Mouse (Mus musculus) hindlimb bud, embryonic 11.5 days (tissue): Measurements from ENCODE around the gene Rbm33.

Source experiments
- DNase-seq: peaks from one replicate; pipeline ENCODE4 v3.0.0-alpha.2; 2012; ENCODE audit warnings: low read depth, low spot score; ENCODE audit errors: extremely low spot score

Gene Rbm33

GRCm38 (mm10) chr5:28402756-28403155, 85.8 kb downstream of the Rbm33 start:
- DNase-seq: no peak

GRCm38 (mm10) chr5:28406662-28407061, 89.7 kb downstream of the Rbm33 start:
- DNase-seq: no peak

- no peak for DNase-seq
Measured at GRCm38 (mm10) chr5:28412006-28412685, 95.2 kb downstream of the Rbm33 start.

DNA sequence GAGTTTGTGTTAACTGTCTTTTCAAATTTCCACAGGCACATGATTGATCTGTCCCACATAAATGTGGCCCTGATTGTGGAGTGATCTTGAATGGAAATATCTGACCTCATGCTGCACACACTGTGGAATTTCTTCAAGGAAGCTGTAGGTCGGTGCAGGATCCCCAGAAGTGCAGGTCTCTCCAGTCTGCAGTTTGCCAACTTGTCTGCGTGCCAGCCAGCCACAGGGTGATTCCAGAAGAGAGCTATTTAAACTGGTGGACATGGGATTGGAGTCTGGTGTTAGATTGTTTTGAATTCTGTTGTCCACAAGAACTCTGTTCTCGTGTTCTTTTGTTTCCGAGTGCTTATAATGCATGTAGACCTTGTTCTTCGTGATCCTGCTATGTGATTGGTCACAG, 96.6 kb downstream of the Rbm33 start:
- DNase-seq: no peak

- no peak for DNase-seq
Measured at GRCm38 (mm10) chr5:28414076-28414475, 97.2 kb downstream of the Rbm33 start.

DNA sequence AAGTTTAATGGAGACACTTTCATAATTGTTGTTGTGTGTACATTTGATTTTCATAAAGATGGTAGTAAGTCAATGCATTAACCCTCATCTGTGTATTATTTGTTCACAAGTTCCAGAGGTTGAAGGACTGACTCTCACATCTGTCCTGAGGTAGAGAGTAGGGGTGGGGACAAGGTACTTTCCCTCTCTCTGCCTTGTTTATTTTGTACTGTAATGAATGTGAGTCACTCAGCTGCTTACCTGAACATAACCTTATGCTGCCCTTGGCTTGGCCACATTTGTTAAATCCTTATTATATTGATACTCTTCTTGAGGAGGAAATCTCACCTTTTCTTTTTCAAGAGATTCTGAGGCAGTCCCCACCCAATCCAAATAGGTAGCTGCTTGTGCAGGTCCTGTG, 99.1 kb downstream of the Rbm33 start:
- no peak for DNase-seq

DNA sequence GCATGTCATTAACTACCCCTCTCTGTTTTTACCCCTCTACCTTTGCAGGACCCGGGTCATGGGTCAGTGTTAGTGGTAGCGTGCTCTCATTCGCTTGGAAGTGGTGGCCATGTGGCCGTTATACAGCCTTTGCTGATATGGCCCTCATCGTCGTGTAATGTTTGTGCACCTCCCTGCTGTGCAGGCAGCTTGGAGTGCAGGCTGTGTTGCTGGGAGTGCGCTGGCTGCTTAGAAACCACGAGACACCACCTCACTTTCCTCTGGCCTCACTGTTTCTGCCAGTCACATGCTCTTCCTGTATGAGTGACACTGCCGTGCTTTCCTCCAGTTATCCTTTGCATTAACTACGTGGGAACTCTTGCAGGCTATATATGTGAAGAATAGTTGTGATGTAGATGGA, 101.8 kb downstream of the Rbm33 start:
- DNase-seq: no peak

DNA sequence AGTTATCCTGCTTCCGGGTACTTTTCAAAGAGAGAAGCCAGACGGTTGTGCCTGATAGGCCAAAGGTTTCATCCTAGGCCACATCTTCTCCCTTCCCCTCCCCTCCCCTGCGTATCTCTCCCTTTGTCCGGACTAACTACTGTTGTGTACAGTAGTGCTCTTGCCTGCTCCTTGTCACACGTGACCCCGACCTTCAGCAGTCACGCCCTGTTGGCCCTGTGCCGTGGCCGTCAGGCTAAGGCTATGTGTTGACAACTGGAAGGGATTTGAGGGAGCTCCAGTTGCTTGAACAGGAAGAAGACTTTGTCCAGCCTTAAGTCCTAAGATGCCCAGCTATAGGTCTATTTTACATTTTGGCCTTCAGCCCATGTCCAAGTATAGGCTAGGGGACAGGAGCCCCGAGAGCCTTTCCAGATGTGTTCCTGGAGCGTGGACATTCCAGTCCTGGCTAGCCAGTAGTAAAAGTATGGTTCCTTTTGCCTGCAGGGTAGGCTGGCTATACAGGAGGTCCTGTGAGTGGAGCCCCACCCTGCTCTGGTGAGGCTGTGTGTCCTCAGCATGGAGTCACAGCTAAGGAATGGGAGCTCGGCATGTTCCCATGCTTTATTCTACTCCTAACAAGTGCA, 102.8 kb downstream of the Rbm33 start:
- DNase-seq: no peak

DNA sequence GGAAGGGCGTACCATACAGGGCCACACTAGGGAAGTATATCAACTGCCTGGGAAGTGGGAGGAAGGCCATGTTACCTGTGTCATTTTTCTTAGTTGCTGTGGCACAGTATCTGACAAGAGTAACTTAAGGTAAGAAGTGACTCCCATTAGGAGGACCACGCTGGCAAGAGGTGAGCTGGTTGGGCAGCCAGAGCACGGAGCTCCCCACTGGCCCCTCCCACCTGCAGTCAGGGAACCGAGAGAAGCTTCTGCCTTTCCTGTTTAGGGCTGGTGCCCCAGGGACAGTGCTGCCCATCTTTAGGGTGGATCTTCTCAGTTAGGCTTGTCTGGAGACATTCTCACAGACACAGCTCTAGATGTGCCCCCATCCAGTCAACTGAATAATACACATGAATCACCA, 106.9 kb downstream of the Rbm33 start:
- no peak for DNase-seq

- DNase-seq: no peak
Measured at GRCm38 (mm10) chr5:28425926-28426325, 109.0 kb downstream of the Rbm33 start.

GRCm38 (mm10) chr5:28450126-28450890, 133.4 kb downstream of the Rbm33 start:
- DNase-seq: no peak

GRCm38 (mm10) chr5:28451053-28451638, 134.2 kb downstream of the Rbm33 start:
- DNase-seq: no peak

GRCm38 (mm10) chr5:28453086-28453485, 136.2 kb downstream of the Rbm33 start:
- DNase-seq: no peak

- no peak for DNase-seq
Measured at GRCm38 (mm10) chr5:28453523-28453922, 136.6 kb downstream of the Rbm33 start.

GRCm38 (mm10) chr5:28454546-28454945, 137.6 kb downstream of the Rbm33 start:
- no peak for DNase-seq

DNA sequence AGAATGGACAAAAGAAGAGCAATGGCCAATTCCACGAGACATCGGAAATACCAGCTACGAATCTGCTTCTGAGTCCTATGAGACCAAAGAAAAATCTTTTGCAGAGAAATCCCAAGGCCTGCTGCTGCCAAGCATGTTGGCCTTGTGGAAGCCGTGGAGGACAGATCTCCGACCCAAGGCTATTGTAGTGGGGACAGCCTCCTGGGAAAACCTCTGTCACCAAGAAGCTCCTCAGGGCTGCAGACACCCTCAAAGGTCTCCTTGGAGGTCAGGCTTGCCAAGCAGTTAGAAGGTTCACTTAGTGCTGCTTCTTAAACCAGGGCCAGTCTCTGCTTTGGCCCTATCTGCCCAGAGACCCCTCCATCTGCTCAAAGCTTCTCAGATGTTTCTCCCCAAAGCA, 138.8 kb downstream of the Rbm33 start:
- no peak for DNase-seq

- no peak for DNase-seq
Measured at GRCm38 (mm10) chr5:28456366-28456765, 139.4 kb downstream of the Rbm33 start.

- no peak for DNase-seq
Measured at GRCm38 (mm10) chr5:28457921-28458641, 141.2 kb downstream of the Rbm33 start.

DNA sequence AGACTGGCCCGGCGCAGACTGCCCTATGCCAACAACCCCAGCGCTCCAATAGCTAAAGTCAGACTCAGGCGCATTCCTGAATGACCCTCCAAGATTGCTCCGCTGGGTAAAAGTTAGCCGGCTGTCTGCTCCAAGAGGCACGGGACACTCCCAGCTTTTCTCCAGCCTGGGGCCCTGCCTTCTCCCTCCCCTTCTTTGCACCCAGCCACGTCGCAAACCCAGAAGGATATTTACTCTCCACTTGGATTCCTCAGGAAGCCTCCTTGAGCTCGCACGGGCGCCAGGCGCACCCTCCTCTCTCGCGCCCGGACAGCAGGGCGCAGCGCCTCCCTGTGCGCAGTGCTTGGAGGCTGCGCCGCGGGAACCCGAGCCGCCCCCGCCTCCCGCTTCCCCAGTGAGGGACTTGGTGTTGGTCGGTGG, 141.9 kb downstream of the Rbm33 start:
- no peak for DNase-seq

DNA sequence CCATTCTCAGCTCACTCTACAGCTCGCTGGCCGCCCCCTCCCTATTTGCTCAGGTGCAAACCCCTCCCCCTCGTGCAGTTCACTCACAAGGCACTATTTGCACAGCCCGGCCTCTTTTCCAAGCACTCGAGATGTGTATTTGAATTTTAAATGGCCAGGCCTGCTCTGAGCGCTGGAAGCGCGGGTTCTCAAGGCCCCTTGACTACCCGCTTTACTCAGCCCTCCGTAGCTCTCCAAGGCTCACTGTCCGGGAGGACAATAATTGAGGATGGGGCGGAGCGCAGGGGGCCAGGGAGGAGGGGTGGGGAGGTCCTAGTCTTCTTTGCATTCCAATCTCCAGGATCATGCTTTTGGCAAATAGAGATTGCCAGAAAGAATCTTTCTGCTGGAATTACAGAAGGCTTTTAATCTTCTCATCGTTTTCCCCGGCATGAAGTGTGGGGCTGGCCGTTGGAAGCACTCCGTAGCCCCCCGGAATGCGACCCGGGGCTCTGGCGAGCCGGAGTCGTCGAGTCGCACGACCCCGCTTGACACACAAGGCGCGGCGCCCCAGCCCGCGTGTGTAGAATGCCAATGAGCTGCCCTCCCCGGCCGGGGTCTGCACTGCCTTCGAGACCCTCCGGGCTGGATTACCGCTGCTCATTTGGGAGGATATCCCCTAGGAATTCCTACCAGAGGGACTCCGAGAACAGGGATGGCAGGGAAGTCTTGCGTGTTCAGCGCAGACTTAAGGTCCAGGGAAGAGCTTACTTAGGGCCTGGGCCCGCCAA, 142.7 kb downstream of the Rbm33 start:
- DNase-seq: no peak
